10 mouse cellular contexts compared by ENCODE assay signal in genomic region chr2:113469096-113469883, GRCm38 (mm10).
DNase-seq lines count a peak whose midpoint lies in the region; ATAC-seq and TF ChIP-seq lines count a peak whose summit lies in the region.
"Had no signal": no experiment of that assay in that cellular context is flagged by ENCODE, and none has a peak within 500 bp of the region (broad histone marks: within the 10 kb centered on the region; RNA-seq: fewer than 3 reads in every experiment).

No protein-coding gene starts in this region.

- 0 out of 2 replicates have a peak, but pooled peaks cover 4% of the 10 kb centered on the region for H3K9me3 ChIP-seq in kidney, embryonic 16.5 days (ENCODE audit: low read length)
- no peaks in the 10 kb centered on the region for H3K9me3 ChIP-seq in limb, embryonic 14.5 days (ENCODE audit: control insufficient read depth, low read length)
- H3K9me3 ChIP-seq: embryonic facial prominence, embryonic 12.5 days; liver, embryonic 13.5 days had no signal

- no peak for TF ChIP-seq POLR2A in limb, embryonic 14.5 days (IDR thresholded peaks at IDR 0.05; ENCODE audit: borderline replicate concordance, extremely low read depth, insufficient read depth, insufficient read length)

- intact Hi-C loops in heart, postnatal 36 days (cut with DNase I) = loop anchor here (1.0 to 2.0 kb wide), 3 partner anchors 38 to 164 kb away; no protein-coding TSS in a partner anchor

- no peak for ATAC-seq in kidney, embryonic 16.5 days (ENCODE audit: low FRiP score, low TSS enrichment)
- no peak for ATAC-seq in limb, embryonic 14.5 days (ENCODE audit: low FRiP score, low read depth)

- 0 out of 2 replicates have a peak, but pooled peaks cover 4% of the 10 kb centered on the region for H3K36me3 ChIP-seq in kidney, embryonic 16.5 days (ENCODE audit: insufficient read depth, low read length)
- H3K36me3 ChIP-seq in limb, embryonic 14.5 days (ENCODE audit: control insufficient read depth, insufficient read depth, low read length) = no peaks in the 10 kb centered on the region
- H3K36me3 ChIP-seq: embryonic facial prominence, embryonic 12.5 days; liver, embryonic 13.5 days had no signal

- no peaks in the 10 kb centered on the region for H3K27me3 ChIP-seq in kidney, embryonic 16.5 days (ENCODE audit: insufficient read depth, low read length)
- no peaks in the 10 kb centered on the region for H3K27me3 ChIP-seq in limb, embryonic 14.5 days (ENCODE audit: control insufficient read depth, insufficient read depth, low read length)
- H3K27me3 ChIP-seq: embryonic facial prominence, embryonic 12.5 days; liver, embryonic 13.5 days had no signal

- peak; percentile 21 for DNase-seq in kidney, adult 18-20 months
- peak; percentile 19 for DNase-seq in urinary bladder, postnatal 25 days (ENCODE audit: low spot score)
- DNase-seq in urinary bladder, adult 2 months (ENCODE audit: low spot score) = no peak
- DNase-seq in embryo, embryonic 11.5 days (ENCODE audit: low read depth, low spot score) = peak; percentile 24
- peak; percentile 63 for DNase-seq in limb, embryonic 14.5 days (ENCODE audit: low spot score)
- no peak for DNase-seq in spleen, postnatal 14 days (ENCODE audit: low spot score in 2 of 2)
- no peak for DNase-seq in heart, postnatal 36 days
- DNase-seq: liver, embryonic 13.5 days had no signal

- no peak overlapping the region for H3K27ac ChIP-seq in kidney, embryonic 16.5 days (ENCODE audit: low read length)
- no peak overlapping the region for H3K27ac ChIP-seq in limb, embryonic 14.5 days (replicated peaks; ENCODE audit: low read depth, low read length)
- H3K27ac ChIP-seq: embryonic facial prominence, embryonic 12.5 days; liver, embryonic 13.5 days had no signal

- 29% methylated on average over 3 of the region's 3 CpGs for whole genome bisulfite sequencing in kidney, embryonic 16.5 days
- 31% methylated on average over 3 of the region's 3 CpGs for WGBS in limb, embryonic 14.5 days

- no peaks in the 10 kb centered on the region; the same call in 1 of the 2 replicates for H3K4me1 ChIP-seq in kidney, embryonic 16.5 days (ENCODE audit: insufficient read depth, low read length)
- 0 out of 2 replicates have a peak, but pooled peaks cover 2% of the 10 kb centered on the region for H3K4me1 ChIP-seq in limb, embryonic 14.5 days (ENCODE audit: control insufficient read depth, insufficient read depth, low read length)
- H3K4me1 ChIP-seq: liver, embryonic 13.5 days had no signal

- no peak overlapping the region for H3K9ac ChIP-seq in kidney, embryonic 16.5 days (replicated peaks; ENCODE audit: low read length)
- H3K9ac ChIP-seq in limb, embryonic 14.5 days (ENCODE audit: low read depth, low read length, severe bottlenecking) = no peak overlapping the region
- H3K9ac ChIP-seq: embryonic facial prominence, embryonic 12.5 days; liver, embryonic 13.5 days had no signal

- no peak overlapping the region for H3K4me2 ChIP-seq in kidney, embryonic 16.5 days (replicated peaks; ENCODE audit: low read depth, low read length)
- H3K4me2 ChIP-seq in limb, embryonic 14.5 days (replicated peaks; ENCODE audit: low read depth, low read length, severe bottlenecking) = no peak overlapping the region
- H3K4me2 ChIP-seq: embryonic facial prominence, embryonic 12.5 days; liver, embryonic 13.5 days had no signal

- no peak overlapping the region for H3K4me3 ChIP-seq in kidney, embryonic 16.5 days (ENCODE audit: low read length)
- no peak overlapping the region for H3K4me3 ChIP-seq in limb, embryonic 14.5 days (replicated peaks; ENCODE audit: low read length)
- H3K4me3 ChIP-seq: embryonic facial prominence, embryonic 12.5 days; liver, embryonic 13.5 days had no signal

Comparison
In these comparisons a context has a peak if more than half of its experiments do, and no peak if none do; other contexts are left out.
1. DNase-seq: peak in kidney, adult 18-20 months (single experiment), urinary bladder, postnatal 25 days (single experiment), embryo, embryonic 11.5 days (single experiment) and limb, embryonic 14.5 days (single experiment); none in urinary bladder, adult 2 months (single experiment), spleen, postnatal 14 days (0 of 2) and heart, postnatal 36 days (0 of 2).